Mouse (Mus musculus) embryonic fibroblast, embryonic 13.5 days (primary cell): ENCODE results near the gene Hip1. TPM values are rescaled to one million over a fixed set of nuclear protein-coding genes. Genes with fewer than 3 reads are reported as not detected.

Experiments used
- H3K27ac ChIP-seq: 2 replicates; pipeline ENCODE4 v1.5.1; 2012; ENCODE audit warnings: low read length, control low read depth, inconsistent platforms; ENCODE audit not compliant: insufficient read depth
- H3K4me1 ChIP-seq: 2 replicates; pipeline ENCODE4 v1.6.1; 2011; ENCODE audit warnings: low read length; ENCODE audit not compliant: control insufficient read depth, insufficient read depth
- H3K4me3 ChIP-seq: 2 replicates; pipeline ENCODE4 v1.5.1; 2011; ENCODE audit warnings: mild to moderate bottlenecking, control low read depth, low read length; ENCODE audit not compliant: insufficient read depth
- CTCF ChIP-seq: IDR thresholded peaks from 2 replicates; pipeline ENCODE4 v1.5.1; 2011; ENCODE audit warnings: mild to moderate bottlenecking, control low read depth, low read length, moderate library complexity, borderline replicate concordance; ENCODE audit not compliant: insufficient read depth
- POLR2A ChIP-seq: IDR thresholded peaks from 2 replicates; pipeline ENCODE4 v1.6.1; 2011; ENCODE audit warnings: low read depth, mild to moderate bottlenecking, control low read depth, low read length, moderate library complexity
- polyA plus RNA-seq: library from polyadenylated mRNA; stranded (reverse); fragments of >200 nt; gene quantifications from 2 replicates; pipeline ENCODE4 v1.2.4, GENCODE M21; 2011; ENCODE audit warnings: low read depth; ENCODE audit not compliant: missing spikeins, insufficient read length

Gene Hip1
- polyA plus RNA-seq, 1 experiment = 44.2 TPM

DNA sequence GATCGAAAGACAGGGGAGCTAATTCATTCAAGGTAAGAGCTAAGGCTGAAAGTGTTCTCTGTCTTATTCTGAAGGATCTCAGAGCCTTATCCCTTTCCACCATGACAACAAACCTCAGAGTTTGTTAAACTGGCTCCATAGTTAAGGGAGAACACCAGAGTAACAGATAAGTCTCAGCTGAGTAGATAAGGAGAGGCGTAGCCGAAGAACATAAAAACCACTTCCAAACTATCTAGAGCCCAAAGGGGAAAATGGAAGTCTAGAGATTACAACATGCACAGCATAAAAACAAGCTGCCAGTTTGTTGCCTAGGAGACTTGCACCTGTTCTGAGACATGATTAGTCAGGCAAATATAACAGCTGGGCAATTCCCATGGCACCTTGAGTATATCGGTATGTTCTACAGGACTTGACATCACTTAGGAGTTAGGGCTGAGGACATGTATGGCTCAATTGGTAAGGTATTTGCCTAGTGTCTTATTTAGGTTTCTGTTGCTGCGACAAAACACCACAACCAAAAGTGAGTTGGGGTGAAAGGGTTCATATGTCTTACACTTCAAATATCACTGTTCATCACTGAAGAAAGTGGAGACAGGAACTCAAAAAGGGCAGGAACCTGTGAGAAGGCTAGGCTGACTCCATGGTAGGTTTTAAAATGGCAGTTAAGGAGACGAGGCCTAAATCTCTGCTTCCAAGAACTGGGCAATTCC, 22.8 kb upstream of the Hip1 start:
- no peaks in the 10 kb centered on the region for H3K4me1 ChIP-seq
- H3K4me3 ChIP-seq = no peak overlapping the region
- TF ChIP-seq CTCF (no peak), POLR2A (no peak)
- H3K27ac ChIP-seq = no peak overlapping the region

- no peak within 1 kb of the TSS for H3K4me3 ChIP-seq
- H3K4me1 ChIP-seq = no peaks in the 10 kb centered on the region
- no peak within 1 kb of the TSS for H3K27ac ChIP-seq
- TF ChIP-seq POLR2A = no peak
- TF ChIP-seq CTCF = no peak
Measured at GRCm38 (mm10) chr5:135563469-135563868, 18.5 kb upstream of the Hip1 start, which contains the start of gene Ccl26. Gene Ccl26, minus strand, starts transcription at chr5:135563569.

- Histone ChIP-seq H3K4me1 (no peaks in the 10 kb centered on the region), H3K4me3 (no peak overlapping the region), H3K27ac (no peak overlapping the region)
- no peak for TF ChIP-seq CTCF
- TF ChIP-seq POLR2A = no peak
Measured at GRCm38 (mm10) chr5:135557671-135558070, 12.8 kb upstream of the Hip1 start.

GRCm38 (mm10) chr5:135557051-135557450, 12.1 kb upstream of the Hip1 start:
- no peak for TF ChIP-seq POLR2A
- no peak for TF ChIP-seq CTCF
- Histone ChIP-seq H3K27ac (no peak overlapping the region), H3K4me1 (no peaks in the 10 kb centered on the region), H3K4me3 (no peak overlapping the region)

DNA sequence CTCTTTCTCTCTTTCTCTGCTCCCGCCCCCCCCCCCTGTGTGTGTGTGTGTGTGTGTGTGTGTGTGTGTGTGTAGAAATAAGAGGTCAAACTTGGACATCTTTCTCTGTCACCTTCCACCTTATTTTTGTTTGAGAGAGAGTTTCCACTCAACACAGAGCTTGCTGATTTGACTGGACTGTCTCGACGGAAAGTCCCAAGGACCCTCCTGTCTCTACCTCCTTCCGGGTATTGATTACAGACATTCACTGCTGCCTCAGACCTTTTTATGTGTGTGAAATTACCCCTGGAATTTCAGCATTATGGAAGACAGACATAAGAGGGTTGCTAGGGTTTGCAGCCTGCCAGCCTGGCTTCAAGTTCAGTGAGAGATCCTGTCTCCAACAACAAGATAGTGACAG, 11.3 kb upstream of the Hip1 start:
- no peak for TF ChIP-seq CTCF
- TF ChIP-seq POLR2A = no peak
- Histone ChIP-seq H3K27ac (no peak overlapping the region), H3K4me1 (no peaks in the 10 kb centered on the region), H3K4me3 (no peak overlapping the region)

- Histone ChIP-seq H3K4me1 (no peaks in the 10 kb centered on the region), H3K4me3 (no peak overlapping the region), H3K27ac (no peak overlapping the region)
- no peak for TF ChIP-seq CTCF
- TF ChIP-seq POLR2A = no peak
Measured at GRCm38 (mm10) chr5:135551591-135551990, 6.7 kb upstream of the Hip1 start.

GRCm38 (mm10) chr5:135550910-135551309, 6.0 kb upstream of the Hip1 start:
- Histone ChIP-seq H3K27ac (no peak overlapping the region), H3K4me3 (no peak overlapping the region), H3K4me1 (no peaks in the 10 kb centered on the region)
- TF ChIP-seq POLR2A (no peak), CTCF (no peak; the same call in 1 of the 2 replicates)

- no peak overlapping the region for H3K4me3 ChIP-seq
- TF ChIP-seq POLR2A = no peak
- TF ChIP-seq CTCF = no peak
- H3K4me1 ChIP-seq = no peaks in the 10 kb centered on the region
- H3K27ac ChIP-seq = no peak overlapping the region
Measured at GRCm38 (mm10) chr5:135547990-135548389, 3.1 kb upstream of the Hip1 start.

GRCm38 (mm10) chr5:135544032-135544558, 825 bp downstream of the Hip1 start:
- Histone ChIP-seq H3K4me3 (peak overlapping the region; percentile 89), H3K27ac (no peak overlapping the region), H3K4me1 (no peaks in the 10 kb centered on the region)
- no peak for TF ChIP-seq POLR2A

- TF ChIP-seq POLR2A (no peak), CTCF (no peak)
- H3K4me1 ChIP-seq = peaks cover 5% of the 10 kb centered on the region; the same call in 1 of the 2 replicates
- H3K4me3 ChIP-seq = no peak overlapping the region
- no peak overlapping the region for H3K27ac ChIP-seq
Measured at GRCm38 (mm10) chr5:135537794-135538214, 7.1 kb downstream of the Hip1 start.

GRCm38 (mm10) chr5:135537326-135537725, 7.6 kb downstream of the Hip1 start:
- no peak overlapping the region for H3K27ac ChIP-seq
- peaks cover 5% of the 10 kb centered on the region; the same call in 1 of the 2 replicates for H3K4me1 ChIP-seq
- TF ChIP-seq POLR2A = no peak
- no peak for TF ChIP-seq CTCF
- H3K4me3 ChIP-seq = no peak overlapping the region
